Mouse (Mus musculus) thymus, adult 2 months (tissue): ENCODE data around the gene Cdc7. TPM values are rescaled to one million over a fixed set of nuclear protein-coding genes. Genes with fewer than 3 reads are reported as not detected.
A peak's percentile ranks its signal among the peaks of the same experiment; 100 is the strongest.

Experiments used
- DNase-seq: peaks from one replicate; pipeline ENCODE4 v3.0.0; 2021
- H3K27ac ChIP-seq: fragments of 200-500 bp; 2 replicates; pipeline ENCODE4 v1.5.1; 2012; ENCODE audit warnings: low read length, control low read depth; ENCODE audit not compliant: control insufficient read depth, insufficient read depth
- H3K27me3 ChIP-seq: fragments of 200-500 bp; 2 replicates; pipeline ENCODE4 v1.6.1; 2012; ENCODE audit warnings: mild to moderate bottlenecking, low read length, moderate library complexity, mixed read lengths; ENCODE audit not compliant: control insufficient read depth, insufficient read depth
- H3K36me3 ChIP-seq: fragments of 200-500 bp; 2 replicates; pipeline ENCODE4 v1.6.1; 2012; ENCODE audit warnings: mild to moderate bottlenecking, low read length, moderate library complexity; ENCODE audit not compliant: control insufficient read depth, insufficient read depth
- H3K4me1 ChIP-seq: fragments of 200-500 bp; replicated peaks from 2 replicates; pipeline ENCODE4 v1.6.1; 2012; ENCODE audit warnings: low read length; ENCODE audit not compliant: control insufficient read depth, insufficient read depth
- H3K4me3 ChIP-seq: fragments of 200-500 bp; 2 replicates; pipeline ENCODE4 v1.5.1; 2012; ENCODE audit warnings: mild to moderate bottlenecking, low read length, control low read depth, moderate library complexity; ENCODE audit not compliant: control insufficient read depth, insufficient read depth
- CTCF ChIP-seq: fragments of 200-500 bp; IDR thresholded peaks from 2 replicates; pipeline ENCODE4 v1.5.1; 2012; ENCODE audit warnings: mild to moderate bottlenecking, control low read depth, low read length, moderate library complexity, borderline replicate concordance; ENCODE audit not compliant: control insufficient read depth, poor library complexity, insufficient read depth; ENCODE audit errors: extremely low read depth
- POLR2A ChIP-seq: fragments of 200-500 bp; IDR thresholded peaks from 2 replicates; pipeline ENCODE4 v1.6.1; 2012; ENCODE audit warnings: mild to moderate bottlenecking, low read length, control low read depth, moderate library complexity; ENCODE audit not compliant: control insufficient read depth, poor library complexity, insufficient read depth; ENCODE audit errors: extremely low read depth
- WGBS: fragments of 180-500 bp; shearing (Covaris S2); methylation state at CpG from one replicate; pipeline ENCODE4 v1.1.7; 2018; 5-methylcytosine and 5-hydroxymethylcytosine counted together
- polyA plus RNA-seq: library from polyadenylated mRNA; depleted of rRNA; stranded (reverse); fragments of >200 nt; gene quantifications from 2 replicates; pipeline ENCODE4 v1.2.3, GENCODE M21; 2012

Cdc7 gene
- polyA plus RNA-seq, 1 experiment = 26.8 TPM

DNA sequence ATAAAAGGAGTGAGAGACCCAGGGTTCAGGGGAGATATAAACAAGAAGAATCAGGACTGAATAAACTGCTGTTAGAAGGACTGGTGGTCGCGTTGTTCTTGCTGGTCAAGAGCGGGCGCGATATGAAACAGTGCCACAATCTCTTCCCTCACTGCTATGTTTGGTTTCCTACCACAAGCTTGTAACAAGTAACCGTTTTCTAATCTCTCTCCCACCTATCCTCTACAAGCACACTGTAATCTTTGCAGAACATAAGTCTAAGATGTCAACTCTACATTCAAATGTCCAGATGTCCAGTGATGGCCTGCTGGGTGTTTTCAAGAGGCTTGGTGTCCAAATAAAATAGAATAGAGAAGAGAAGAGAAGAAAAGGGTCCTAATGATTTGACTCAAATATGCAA is 15.4 kb upstream of the Cdc7 start:
- Histone ChIP-seq H3K4me3 (no peak overlapping the region), H3K36me3 (no peaks in the 10 kb centered on the region), H3K27me3 (no peaks in the 10 kb centered on the region), H3K27ac (no peak overlapping the region), H3K4me1 (no peaks in the 10 kb centered on the region)
- no peak for TF ChIP-seq CTCF
- TF ChIP-seq POLR2A = no peak
- no peak for DNase-seq
- 95% methylated on average over 6 of the region's 6 CpGs for WGBS

DNA sequence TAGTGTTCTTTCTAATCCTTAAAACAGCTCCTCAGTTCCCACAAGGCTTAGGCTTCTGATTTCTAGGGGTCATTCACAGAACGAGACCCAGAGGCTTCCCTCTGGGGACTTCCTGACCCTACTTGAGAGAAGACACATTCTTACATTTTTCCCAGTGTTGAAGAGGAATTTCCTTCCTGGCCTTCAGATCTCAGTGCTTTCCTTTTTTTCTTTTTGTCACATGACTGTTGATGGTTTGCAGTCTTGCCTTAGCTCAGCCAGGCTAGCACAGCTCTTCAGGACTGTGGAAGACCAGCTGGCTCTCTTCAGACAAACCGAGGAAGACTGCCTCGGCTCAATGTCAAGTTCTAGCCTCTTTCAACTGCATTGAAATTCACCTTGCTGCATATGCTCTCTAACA is 7.7 kb upstream of the Cdc7 start:
- Histone ChIP-seq H3K27ac (no peak overlapping the region), H3K27me3 (no peaks in the 10 kb centered on the region), H3K36me3 (no peaks in the 10 kb centered on the region), H3K4me1 (no peaks in the 10 kb centered on the region), H3K4me3 (no peak overlapping the region)
- TF ChIP-seq POLR2A = no peak
- TF ChIP-seq CTCF = no peak
- 92% methylated on average over 3 of the region's 3 CpGs for WGBS
- no peak for DNase-seq

DNA sequence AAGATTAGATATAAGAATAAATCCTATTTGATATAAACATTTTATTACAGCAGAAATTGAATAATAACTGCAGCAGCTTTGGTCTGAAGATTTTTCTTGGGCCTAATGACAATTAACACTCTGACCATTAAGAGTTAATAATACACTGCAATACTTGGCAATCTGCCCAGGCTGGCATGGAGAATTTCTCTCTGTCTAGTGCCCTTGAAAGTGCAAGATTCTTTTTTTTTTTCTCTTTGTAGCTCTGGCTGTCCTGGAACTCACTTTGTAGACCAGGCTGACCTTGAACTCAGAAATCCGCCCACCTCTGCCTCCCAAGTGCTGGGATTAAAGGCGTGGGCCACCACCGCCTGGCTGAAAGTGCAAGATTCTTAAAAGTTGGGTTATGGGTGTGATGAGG is 5.1 kb upstream of the Cdc7 start:
- H3K36me3 ChIP-seq = no peaks in the 10 kb centered on the region
- H3K4me3 ChIP-seq = no peak overlapping the region
- H3K4me1 ChIP-seq = peaks cover 3% of the 10 kb centered on the region
- H3K27ac ChIP-seq = no peak overlapping the region
- TF ChIP-seq CTCF (no peak), POLR2A (no peak)
- no peaks in the 10 kb centered on the region for H3K27me3 ChIP-seq
- 95% methylated on average over 3 of the region's 3 CpGs for WGBS
- DNase-seq = no peak

DNA sequence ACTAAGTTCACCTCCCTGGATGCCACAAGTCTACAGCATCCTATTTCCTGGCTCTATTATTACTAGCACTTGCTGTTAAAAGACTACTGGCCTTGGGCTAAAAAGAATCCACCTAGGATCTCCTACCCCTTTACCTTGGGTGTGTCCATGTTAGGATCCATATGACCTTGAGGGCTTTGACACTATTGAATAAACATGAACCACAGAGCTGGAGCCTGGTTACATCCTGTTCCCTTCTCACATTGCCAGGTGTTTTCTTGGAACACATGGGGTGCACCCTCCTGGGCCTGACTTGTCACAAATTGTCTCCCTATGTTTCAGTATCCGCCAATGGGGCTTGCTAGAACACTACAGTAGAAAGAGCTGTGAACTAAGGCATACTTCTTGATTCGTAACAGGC is 3.7 kb upstream of the Cdc7 start:
- H3K36me3 ChIP-seq = no peaks in the 10 kb centered on the region
- peaks cover 3% of the 10 kb centered on the region for H3K4me1 ChIP-seq
- TF ChIP-seq CTCF = no peak
- TF ChIP-seq POLR2A = no peak
- H3K27ac ChIP-seq = no peak overlapping the region
- no peak overlapping the region for H3K4me3 ChIP-seq
- H3K27me3 ChIP-seq = no peaks in the 10 kb centered on the region
- no peak for DNase-seq
- WGBS = 96% methylated on average over 2 of the region's 2 CpGs

DNA sequence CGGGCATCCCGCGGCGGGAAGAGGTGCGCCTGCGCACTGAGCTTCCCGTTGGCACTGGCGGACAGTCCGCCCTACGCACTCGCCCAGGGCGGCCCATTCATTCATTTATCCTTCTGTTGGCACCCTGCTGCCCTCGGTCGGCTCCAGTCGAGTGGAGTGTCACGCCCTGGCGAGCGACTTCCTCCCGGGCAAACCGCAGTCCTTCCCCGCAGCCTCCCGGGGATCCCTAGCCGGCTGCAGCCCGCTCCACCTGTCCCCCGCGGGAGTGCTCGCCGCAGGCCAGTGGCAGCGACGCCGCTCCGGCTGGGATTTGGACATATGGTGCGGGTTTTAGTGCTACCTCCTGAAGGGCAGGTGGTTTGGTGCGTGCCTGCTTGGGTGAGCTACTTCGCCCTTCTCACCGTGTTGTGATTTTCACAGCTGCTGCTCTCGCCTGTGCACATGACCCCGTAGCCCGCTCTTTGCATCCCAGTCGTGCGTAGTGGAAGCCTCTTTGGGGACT is 442 bp downstream of the Cdc7 start:
- peak overlapping the region; percentile 68 for H3K4me3 ChIP-seq
- under 1% methylated on average over 41 of the region's 41 CpGs for WGBS
- no peak for TF ChIP-seq CTCF
- TF ChIP-seq POLR2A = no peak
- H3K4me1 ChIP-seq = peaks cover 3% of the 10 kb centered on the region
- DNase-seq = no peak
- peaks cover 6% of the 10 kb centered on the region for H3K36me3 ChIP-seq
- no peaks in the 10 kb centered on the region for H3K27me3 ChIP-seq
- H3K27ac ChIP-seq = no peak overlapping the region

DNA sequence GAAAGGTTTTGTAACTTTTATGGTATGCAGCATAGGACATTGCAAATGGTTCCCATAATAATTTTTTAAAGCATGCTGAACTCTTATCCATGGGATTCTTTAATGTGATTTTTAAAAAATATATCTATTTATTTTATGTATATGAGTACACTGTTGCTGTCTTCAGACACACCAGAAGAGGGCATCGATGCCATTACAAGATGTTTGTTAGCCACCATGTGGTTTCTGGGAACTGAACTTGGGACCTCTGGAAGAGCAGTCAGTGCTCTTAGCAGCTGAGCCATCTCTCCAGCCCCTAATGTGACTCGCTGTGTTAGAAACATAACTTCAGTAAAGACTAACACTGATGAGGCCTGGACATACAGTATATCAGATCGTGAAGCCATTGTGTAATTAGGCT is 2.3 kb downstream of the Cdc7 start:
- Histone ChIP-seq H3K4me3 (no peak overlapping the region), H3K27ac (no peak overlapping the region), H3K27me3 (no peaks in the 10 kb centered on the region), H3K4me1 (peaks cover 3% of the 10 kb centered on the region), H3K36me3 (peaks cover 12% of the 10 kb centered on the region)
- WGBS = 94% methylated on average over 3 of the region's 3 CpGs
- no peak for TF ChIP-seq POLR2A
- no peak for TF ChIP-seq CTCF
- DNase-seq = no peak

DNA sequence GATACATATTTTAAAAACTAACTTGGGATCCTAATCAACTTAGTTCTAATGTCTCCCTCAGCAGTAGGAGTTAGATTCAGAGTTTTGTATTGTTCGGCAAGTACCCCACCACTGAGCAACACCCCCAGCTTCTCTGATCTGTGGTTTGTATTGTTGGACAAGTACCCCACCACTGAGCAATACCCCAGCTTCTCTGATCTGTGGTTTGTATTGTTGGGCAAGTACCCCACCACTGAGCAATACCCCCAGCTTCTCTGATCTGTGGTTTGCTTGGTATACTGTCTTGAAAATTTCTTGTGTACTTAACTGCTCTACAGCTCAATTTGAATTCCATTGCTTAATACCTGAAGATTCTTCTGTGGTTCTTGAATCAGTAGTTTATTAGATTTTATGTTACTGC is 3.5 kb downstream of the Cdc7 start:
- 65% methylated on average over 1 of the region's 1 CpGs for WGBS
- Histone ChIP-seq H3K36me3 (peaks cover 12% of the 10 kb centered on the region), H3K27me3 (no peaks in the 10 kb centered on the region), H3K4me3 (no peak overlapping the region), H3K27ac (no peak overlapping the region), H3K4me1 (peaks cover 3% of the 10 kb centered on the region)
- no peak for DNase-seq
- TF ChIP-seq CTCF (no peak), POLR2A (no peak)
